Mouse (Mus musculus) embryonic stem cell, embryonic (primary cell): Measurements from ENCODE around the gene Il12rb1.

ENCODE experiments used
- CTCF ChIA-PET, 4 experiments: fragments of 300-600 bp in 2 of 4; fragments of 350-600 bp in 2 of 4; sonication (Branson Sonifier 250); formaldehyde crosslinking; loops; one replicate each; lab custom pipeline; 2022; ENCODE audit warnings: inconsistent platforms in 2 of 4; lab: Charles Lee
- POLR2A ChIA-PET, 4 experiments: fragments of 300-600 bp in 2 of 4; fragments of 350-600 bp in 2 of 4; sonication (Branson Sonifier 250); formaldehyde crosslinking; loops; one replicate each; lab custom pipeline; 2022; ENCODE audit warnings: antibody characterized with exemption in 4 of 4, inconsistent platforms in 1 of 4; lab: Charles Lee

Gene Il12rb1

DNA sequence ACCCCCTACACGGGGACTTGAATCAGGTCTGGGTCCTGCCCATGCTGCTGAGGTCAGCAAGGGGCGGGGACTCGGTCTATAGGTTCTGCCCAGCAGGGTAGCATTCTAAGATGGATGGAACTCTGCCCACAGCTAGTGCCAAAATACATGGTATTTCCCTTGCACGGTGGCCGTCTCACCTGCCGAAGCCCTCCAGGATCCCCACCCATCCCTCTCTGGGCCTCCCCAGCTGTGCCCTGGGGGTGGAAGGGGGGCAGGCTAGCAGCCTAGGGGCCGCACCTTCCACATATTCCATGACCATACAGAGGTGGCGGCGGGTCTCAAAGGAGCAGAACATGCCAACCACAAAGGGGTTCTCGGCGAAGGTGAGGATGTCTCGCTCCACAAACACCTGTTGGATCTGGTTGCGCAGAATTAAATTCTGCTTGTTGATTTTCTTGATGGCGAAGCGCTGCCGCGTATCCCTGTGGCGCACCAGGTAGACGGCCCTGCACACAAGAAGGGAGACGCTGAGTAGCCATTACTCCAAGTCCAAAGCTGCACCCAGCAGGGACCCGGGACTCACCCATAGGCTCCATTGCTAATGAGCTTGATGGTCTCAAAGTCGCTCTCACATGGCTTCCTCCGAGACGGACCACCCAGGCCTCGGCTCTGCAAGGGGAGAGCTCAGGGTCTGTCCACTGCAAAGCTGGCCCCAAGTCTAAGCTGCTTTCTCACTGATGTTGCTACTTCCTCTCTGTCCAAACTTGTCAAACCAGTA, 21.8 kb upstream of the Il12rb1 start:
- POLR2A ChIA-PET = interaction anchor here (0.5 to 10.9 kb wide), 29 partner anchors 9 to 643 kb away, joined by 3 to 163 read pairs (median 5); partner anchors contain the start of genes Arrdc2 (in 3 of the 4), Pik3r2 (in 3 of the 4), Jund (in 2 of the 4) and Mast3 (in 2 of the 4)
- CTCF ChIA-PET = interaction anchor here in 2 of 4 experiments (0.5 to 3.0 kb wide), 4 partner anchors 11 to 420 kb away, joined by 3 to 15 read pairs (median 4); partner anchors contain the start of gene Arrdc2 (in 1 of the 2)

DNA sequence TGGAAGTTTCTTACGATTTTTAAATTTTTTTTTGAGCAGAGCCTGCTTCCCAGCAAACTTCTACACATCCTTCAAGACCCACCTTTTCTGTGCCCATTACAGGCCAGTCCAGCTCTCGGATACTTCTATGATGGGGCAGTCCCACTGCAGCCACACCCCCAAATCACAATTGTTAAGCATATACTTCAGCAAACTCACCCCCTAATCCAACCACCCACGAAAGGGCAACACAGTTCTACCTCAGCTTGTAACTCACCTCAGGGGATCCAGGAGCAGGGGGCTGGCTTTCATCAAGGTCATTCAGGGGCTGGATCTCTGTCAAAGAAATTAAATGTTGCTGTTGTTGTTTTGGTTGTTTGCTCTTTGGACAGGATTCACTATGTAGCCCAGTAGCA, 21.2 kb upstream of the Il12rb1 start:
- ChIA-PET CTCF (interaction anchor here in 2 of 4 experiments (0.5 to 3.0 kb wide), 4 partner anchors 10 to 421 kb away, joined by 3 to 15 read pairs (median 4); no protein-coding TSS in a partner anchor), POLR2A (interaction anchor here (0.5 to 10.9 kb wide), 30 partner anchors 8 to 644 kb away, joined by 3 to 163 read pairs (median 5); partner anchors contain the start of genes Arrdc2 (in 3 of the 4), Jund (in 3 of the 4), Pik3r2 (in 3 of the 4) and Haus8 (in 1 of the 4))

DNA sequence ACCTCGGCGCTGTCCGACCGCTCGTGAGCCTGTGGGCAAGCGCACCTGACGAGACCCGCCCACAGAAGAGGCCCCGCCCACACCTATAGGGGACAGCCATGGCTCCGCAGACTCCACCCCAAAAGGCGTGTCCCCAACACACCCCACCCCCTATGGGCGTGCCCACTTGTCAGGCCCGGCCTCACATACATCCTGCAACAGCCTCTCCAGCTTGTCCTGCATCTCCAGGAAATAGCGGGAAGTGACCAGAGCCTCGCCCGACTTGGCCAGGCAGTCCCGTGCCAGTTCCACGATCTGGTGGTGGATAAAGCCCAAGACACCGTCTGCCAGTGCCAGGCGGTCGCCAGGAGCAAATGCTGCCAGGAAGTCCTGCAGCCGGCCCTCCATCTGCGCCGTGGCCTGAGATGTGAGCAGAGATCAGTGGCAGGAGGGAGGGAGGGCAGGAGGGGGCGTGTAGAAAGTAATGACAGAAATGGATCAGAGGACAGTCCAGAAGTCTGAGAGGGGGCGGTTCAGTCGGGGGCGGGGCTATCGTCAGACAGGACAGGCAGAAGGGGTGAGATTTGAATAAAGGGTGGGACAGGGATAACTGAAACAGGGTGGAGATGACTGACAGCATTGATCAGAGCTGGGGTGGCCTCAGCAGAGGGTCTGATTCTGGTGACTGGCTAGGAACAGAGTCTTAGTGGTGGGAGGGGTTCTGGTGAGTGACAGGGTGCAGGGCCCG, 20.1 kb upstream of the Il12rb1 start:
- CTCF ChIA-PET = interaction anchor here in 3 of 4 experiments (0.7 to 3.0 kb wide), 7 partner anchors 9 to 109 kb away, joined by 3 to 15 read pairs (median 3); partner anchors contain the start of gene Rpl18a (in 1 of the 3)

DNA sequence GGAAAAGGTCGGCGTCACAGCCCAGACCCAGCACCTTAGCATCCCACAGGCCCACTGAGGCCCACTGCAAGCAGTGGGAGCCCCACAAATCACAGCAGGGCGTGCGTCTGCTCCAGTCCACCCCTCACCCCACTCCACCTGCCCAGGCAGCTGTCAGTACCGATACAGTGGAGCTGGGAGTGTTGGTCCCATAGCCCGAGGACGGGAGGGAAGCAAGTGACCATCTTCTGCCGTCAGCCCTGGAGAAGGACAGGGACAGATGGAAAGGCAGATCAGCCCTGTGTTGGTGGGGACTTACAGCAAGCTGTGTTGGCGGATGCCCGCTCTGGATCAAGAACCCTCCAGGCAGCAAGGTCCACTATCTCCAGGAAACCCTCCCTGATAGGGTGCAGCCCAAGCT, 19.2 kb upstream of the Il12rb1 start:
- CTCF ChIA-PET = interaction anchor here in 3 of 4 experiments (0.6 to 3.0 kb wide), 4 partner anchors 20 to 630 kb away, joined by 3 to 15 read pairs (median 6); no protein-coding TSS in a partner anchor
- POLR2A ChIA-PET = interaction anchor here in 3 of 4 experiments (0.6 to 10.9 kb wide), 18 partner anchors 8 to 107 kb away, joined by 3 to 163 read pairs (median 8); partner anchors contain the start of genes Jund (in 2 of the 3), Pik3r2 (in 2 of the 3), Arrdc2 (in 1 of the 3) and Mast3 (in 1 of the 3)

More for the DNA sequence above, 20.1 kb upstream of the Il12rb1 start:
- POLR2A ChIA-PET = interaction anchor here (0.5 to 10.9 kb wide), 37 partner anchors 8 to 277 kb away, joined by 3 to 163 read pairs (median 5); partner anchors contain the start of genes Jund (in 3 of the 4), Pik3r2 (in 3 of the 4), Arrdc2 (in 2 of the 4) and Mast3 (in 1 of the 4)

DNA sequence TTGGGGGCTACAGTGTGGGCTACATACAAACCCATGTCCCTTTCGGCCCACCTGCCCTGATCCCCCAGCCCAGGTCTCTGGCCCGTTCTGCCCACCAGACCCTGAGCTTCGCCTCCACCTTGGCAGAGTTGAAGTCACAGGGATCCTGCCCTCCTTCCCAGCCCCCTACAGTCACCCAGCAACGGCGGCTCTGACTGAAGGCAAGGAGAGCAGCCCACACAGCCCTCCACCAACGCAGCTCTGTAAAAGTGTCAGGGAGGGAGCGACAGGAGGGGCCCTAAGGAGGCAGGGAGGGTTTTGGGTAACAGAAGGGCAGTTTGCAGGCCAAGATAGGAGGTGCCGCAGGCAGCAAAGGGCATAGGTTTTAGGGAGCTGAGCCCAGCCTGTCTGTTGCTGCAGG, 17.4 kb upstream of the Il12rb1 start:
- CTCF ChIA-PET = no interaction called here
- POLR2A ChIA-PET = interaction anchor here in 3 of 4 experiments (0.6 to 10.9 kb wide), 13 partner anchors 14 to 116 kb away, joined by 4 to 163 read pairs (median 38); partner anchors contain the start of genes Arrdc2 (in 2 of the 3), Mast3 (in 2 of the 3), Pik3r2 (in 2 of the 3) and Lsm4 (in 1 of the 3)

DNA sequence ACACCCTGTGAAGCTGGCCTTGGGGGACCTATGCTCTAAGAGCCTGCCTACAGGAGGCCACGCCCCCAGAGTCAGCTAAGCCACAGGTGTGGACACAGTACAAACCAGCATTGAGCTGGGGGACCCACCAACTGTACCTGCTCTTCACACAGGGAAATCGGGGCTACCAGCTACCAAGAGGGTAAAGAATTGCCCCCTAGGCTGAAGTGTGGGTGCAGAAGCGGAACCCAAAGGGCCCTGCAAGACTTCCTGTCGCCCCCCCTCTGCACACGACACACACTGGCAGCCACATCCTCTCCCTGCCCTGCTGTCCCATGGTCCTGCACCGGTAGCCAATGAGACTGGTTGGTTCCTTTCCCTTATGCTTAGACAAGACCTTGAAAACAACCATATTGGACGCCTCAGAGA, 17.0 kb upstream of the Il12rb1 start:
- CTCF ChIA-PET = interaction anchor here in 3 of 4 experiments (0.5 to 2.3 kb wide), 10 partner anchors 8 to 980 kb away, joined by 3 to 27 read pairs (median 4); partner anchors contain the start of genes Arrdc2 (in 1 of the 3) and Gm3336 (in 1 of the 3)
- POLR2A ChIA-PET = interaction anchor here (1.1 to 10.9 kb wide), 24 partner anchors 8 to 779 kb away, joined by 3 to 163 read pairs (median 9); partner anchors contain the start of genes Arrdc2 (in 2 of the 4), Jund (in 2 of the 4), Mast3 (in 2 of the 4) and Mpv17l2 (in 2 of the 4)

DNA sequence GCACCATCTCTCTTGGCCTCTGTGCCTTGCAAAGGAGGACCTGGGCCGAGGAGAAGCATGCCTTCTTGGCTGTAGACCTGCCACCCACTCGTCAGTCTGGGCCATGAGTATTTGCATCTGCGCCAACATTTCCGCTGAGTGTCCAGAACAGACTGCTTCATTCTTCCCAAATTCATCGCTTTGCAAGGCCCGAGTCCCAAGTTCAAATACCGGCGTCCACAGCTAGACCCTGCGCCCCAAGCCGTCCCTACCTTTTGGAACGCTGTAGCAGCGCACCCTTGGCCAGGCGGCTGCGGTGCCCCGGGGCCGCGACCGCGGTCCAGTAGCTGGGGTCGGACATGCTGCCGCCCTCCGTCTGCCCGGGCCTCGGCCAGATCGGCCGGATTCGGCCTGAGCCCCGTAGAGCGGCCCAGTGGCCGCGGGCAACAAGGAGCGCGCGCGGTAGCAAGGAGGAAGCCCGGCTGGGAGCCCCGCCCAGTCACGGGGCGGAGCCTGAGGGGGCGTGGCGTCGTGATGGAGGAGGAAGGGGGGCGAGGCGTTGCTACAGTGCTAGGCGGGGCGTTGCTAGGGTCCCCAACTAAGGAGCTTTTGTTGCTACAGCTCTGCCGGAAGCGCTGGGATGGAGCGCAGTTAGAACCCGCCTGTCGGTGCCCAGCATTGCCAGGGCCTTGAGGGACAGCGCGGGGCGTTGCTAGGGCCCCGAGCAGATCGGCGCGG, 16.1 kb upstream of the Il12rb1 start:
- ChIA-PET POLR2A (interaction anchor here (0.6 to 10.9 kb wide), 106 partner anchors 8 to 888 kb away, joined by 3 to 163 read pairs (median 5); partner anchors contain the start of genes Arrdc2 (in 3 of the 4), Jund (in 3 of the 4), Lsm4 (in 3 of the 4) and Mast3 (in 3 of the 4)), CTCF (interaction anchor here (0.5 to 2.3 kb wide), 37 partner anchors 9 to 738 kb away, joined by 3 to 27 read pairs (median 4); partner anchors contain the start of genes Gm3336 (in 3 of the 4), Arrdc2 (in 2 of the 4), Mast3 (in 2 of the 4) and Lsm4 (in 1 of the 4))

DNA sequence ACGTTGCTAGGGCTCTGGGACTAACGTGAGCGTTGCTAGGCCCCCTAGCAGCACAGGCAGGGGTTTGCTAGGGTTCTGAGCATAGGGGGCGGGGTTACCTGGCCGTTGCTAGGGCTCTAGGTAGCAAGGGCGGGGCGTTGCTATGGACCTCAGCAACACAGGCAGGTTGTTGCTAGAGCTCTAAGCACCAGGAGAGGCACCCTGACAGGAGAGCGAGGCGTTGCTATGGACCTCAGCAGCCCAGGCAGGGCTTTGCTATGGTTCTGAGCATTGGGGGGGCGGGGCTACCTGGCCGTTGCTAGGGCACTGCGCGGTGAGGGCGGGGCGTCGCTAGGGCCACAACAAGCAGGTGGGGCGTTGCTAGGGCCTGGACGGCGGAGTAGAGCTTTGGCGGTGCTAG, 15.5 kb upstream of the Il12rb1 start:
- POLR2A ChIA-PET = interaction anchor here (0.6 to 10.9 kb wide), 108 partner anchors 8 to 887 kb away, joined by 3 to 163 read pairs (median 5); partner anchors contain the start of genes Arrdc2 (in 3 of the 4), Jund (in 3 of the 4), Lsm4 (in 3 of the 4) and Mast3 (in 3 of the 4)
- CTCF ChIA-PET = interaction anchor here (0.5 to 2.3 kb wide), 36 partner anchors 9 to 737 kb away, joined by 3 to 27 read pairs (median 4); partner anchors contain the start of genes Gm3336 (in 3 of the 4), Arrdc2 (in 2 of the 4), Mast3 (in 2 of the 4) and Lsm4 (in 1 of the 4)

DNA sequence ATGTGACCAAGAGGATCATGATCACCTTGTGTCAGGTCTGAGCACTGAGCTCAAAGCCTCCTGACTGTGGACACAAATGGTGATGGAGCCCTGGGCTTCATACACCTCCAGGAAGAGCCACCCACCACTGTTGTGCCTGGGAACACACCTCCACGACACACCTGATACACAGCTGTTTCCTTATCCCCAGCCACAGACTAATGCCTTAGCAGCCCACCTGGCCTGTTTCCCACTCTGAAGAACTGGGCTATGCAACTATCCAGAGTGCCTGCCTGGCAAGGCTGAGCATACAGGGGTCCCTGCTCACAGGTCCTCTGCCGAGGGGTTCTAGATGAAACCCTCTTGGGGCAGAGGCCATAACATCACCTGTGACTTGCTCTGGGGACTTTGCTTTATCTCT, 14.0 kb upstream of the Il12rb1 start:
- CTCF ChIA-PET = interaction anchor here in 1 of 4 experiments (2.2 kb wide), 1 partner anchor 27 kb away, joined by 6 read pairs; no protein-coding TSS in a partner anchor
- POLR2A ChIA-PET = interaction anchor here in 3 of 4 experiments (1.0 to 10.9 kb wide), 8 partner anchors 10 to 96 kb away, joined by 7 to 163 read pairs (median 42); partner anchors contain the start of genes Arrdc2 (in 2 of the 3), Mast3 (in 2 of the 3), Pik3r2 (in 2 of the 3) and Jund (in 1 of the 3)

DNA sequence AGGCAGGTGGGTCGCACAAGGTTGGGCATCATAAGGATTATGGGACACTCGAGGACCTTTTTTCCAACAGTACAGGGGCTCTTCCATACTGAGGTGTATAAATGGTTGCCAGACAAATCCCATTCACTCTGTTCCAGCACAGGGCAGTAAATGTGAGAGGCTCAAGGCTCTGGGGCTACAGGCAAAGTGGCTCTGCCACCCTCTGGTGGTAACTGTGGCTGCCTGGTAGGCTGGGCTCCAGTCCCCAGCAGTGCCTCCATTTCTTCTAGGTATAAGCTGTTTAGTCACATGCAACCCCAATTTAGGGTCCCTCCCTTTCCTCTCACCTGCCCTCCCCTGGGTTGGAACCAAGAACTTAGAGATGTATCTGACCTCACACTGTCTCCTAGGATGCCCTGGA, 12.9 kb upstream of the Il12rb1 start:
- CTCF ChIA-PET = no interaction called here
- POLR2A ChIA-PET = interaction anchor here in 2 of 4 experiments (0.9 to 3.1 kb wide), 7 partner anchors 8 to 96 kb away, joined by 3 to 36 read pairs (median 4); partner anchors contain the start of genes Arrdc2 (in 2 of the 2) and Mast3 (in 1 of the 2)

DNA sequence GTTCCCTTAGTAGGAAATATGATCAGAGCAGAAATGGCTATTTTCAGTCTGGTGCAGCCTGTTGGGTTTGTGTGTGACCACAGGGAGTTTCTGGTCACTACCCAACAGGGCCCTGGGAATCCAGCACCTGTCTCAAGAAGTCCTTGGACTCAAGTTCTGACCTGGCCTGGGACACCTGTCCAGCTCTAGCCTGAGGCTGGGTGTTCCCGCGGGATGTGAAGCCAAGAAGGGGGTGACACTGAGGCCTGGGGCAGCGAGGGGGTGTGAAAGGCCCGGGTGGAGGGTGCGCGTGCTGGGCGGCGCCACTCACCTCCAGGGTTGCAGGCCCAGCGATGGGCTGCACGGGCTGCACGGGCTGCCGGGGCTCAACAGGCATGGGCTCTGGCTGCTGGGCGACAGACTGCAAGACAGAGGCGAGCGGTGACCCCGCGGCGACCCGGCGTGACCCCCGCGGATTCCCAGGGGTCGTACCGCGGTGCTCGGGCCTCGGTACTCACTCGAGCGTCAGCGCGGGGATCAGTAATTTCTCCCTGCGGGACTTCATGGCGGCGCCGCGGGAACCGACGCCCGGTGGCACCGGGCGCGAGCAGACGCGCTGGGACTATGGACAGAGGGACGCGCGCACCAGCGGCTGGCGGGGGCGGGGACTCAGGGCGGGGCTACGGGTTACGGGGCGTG, 11.7 kb upstream of the Il12rb1 start:
- POLR2A ChIA-PET = interaction anchor here (0.6 to 3.1 kb wide), 88 partner anchors 9 to 773 kb away, joined by 3 to 76 read pairs (median 5); partner anchors contain the start of genes Arrdc2 (in 3 of the 4), Jund (in 3 of the 4), Pik3r2 (in 3 of the 4) and Ell (in 2 of the 4)
- CTCF ChIA-PET = interaction anchor here in 3 of 4 experiments (0.6 to 2.3 kb wide), 21 partner anchors 13 to 436 kb away, joined by 3 to 18 read pairs (median 4); partner anchors contain the start of genes Arrdc2 (in 2 of the 3), Gm3336 (in 2 of the 3) and Pik3r2 (in 1 of the 3)

DNA sequence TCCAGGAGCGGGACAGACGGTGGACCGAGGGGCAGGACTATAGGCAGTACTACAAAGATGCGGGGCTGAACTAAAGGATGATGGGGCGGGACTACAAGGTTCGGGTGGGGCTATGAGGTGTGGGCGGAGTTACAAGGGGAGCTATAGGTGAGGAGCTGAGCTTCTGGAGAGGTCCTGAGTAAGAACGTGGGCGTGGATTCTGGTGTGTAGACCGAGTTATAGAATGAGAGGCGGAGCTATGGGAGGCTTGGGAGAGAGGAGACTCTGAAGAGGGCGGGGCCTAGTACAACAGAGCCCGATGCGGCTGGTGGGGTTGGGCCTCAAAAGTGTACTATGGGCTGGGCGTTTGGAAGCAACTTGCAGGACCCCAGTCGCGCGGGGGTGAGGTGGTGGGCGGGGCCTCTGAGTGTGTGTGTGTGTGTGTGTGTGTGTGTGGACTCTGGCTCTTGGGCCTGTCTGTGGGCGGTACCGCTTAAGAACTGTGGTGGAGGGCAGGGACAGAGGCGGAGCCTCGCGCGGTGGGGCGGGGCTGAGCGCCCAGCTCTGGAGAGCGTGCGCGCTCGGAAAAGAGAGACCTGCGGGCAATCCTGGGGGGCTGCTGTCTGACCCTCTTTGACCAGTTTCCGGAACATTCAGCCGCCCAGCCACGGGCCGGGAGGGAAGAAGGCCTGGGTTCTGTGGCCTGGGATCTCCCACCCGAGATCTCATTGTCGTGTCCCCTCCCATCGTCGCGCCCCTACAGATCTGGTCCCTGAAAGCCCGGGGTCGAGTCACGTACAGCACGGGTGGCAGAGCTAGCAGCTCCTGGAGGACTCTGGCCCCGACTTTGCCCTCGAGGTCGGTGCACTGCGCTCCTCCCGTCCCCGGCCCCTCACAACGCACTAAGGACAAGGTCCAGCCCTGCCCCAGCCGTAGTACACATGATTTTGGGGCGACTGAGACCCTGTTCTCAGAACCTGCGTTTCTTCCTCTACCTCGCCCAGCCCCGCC, 10.9 kb upstream of the Il12rb1 start:
- CTCF ChIA-PET = interaction anchor here in 3 of 4 experiments (0.6 to 2.3 kb wide), 28 partner anchors 10 to 436 kb away, joined by 3 to 18 read pairs (median 4); partner anchors contain the start of genes Arrdc2 (in 2 of the 3), Gm3336 (in 2 of the 3), Pgpep1 (in 1 of the 3) and Pik3r2 (in 1 of the 3)
- POLR2A ChIA-PET = interaction anchor here (0.6 to 3.1 kb wide), 94 partner anchors 9 to 772 kb away, joined by 3 to 76 read pairs (median 5); partner anchors contain the start of genes Arrdc2 (in 3 of the 4), Jund (in 3 of the 4), Pik3r2 (in 3 of the 4) and Ell (in 2 of the 4)

DNA sequence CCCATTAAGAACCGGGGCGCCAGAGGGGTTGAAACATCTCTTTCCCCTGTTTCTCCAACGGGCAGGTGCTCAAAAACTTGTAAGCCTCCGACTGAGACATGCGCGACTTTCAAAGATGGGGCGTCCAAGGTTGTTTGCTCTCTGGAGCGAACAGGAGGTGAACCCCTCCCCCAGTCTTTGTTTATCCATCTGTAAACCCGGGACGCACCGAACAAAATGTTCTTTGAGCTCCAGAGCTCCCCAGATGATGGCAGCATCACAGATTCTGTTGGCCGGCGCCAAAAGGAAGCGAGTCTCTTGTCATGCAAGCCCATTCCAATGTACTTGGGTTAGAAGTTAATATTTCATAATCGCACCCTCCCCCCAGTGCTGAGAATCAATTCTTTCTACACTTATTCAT, 10.0 kb upstream of the Il12rb1 start:
- ChIA-PET CTCF (interaction anchor here in 3 of 4 experiments (1.2 to 2.3 kb wide), 4 partner anchors 22 to 23 kb away, joined by 3 to 18 read pairs (median 6); partner anchors contain the start of gene Pik3r2 (in 1 of the 3)), POLR2A (interaction anchor here (0.6 to 3.1 kb wide), 22 partner anchors 8 to 751 kb away, joined by 3 to 76 read pairs (median 10); partner anchors contain the start of genes Arrdc2 (in 3 of the 4), Jund (in 2 of the 4), Lsm4 (in 1 of the 4) and Pik3r2 (in 1 of the 4))
